Mouse (Mus musculus) brain, embryonic 14.5 days (tissue): ENCODE results near the gene Btn2a2. TPM values are rescaled to one million over a fixed set of nuclear protein-coding genes. Genes with fewer than 3 reads are reported as not detected.

Experiments used
- DNase-seq: peaks from one replicate; pipeline ENCODE4 v3.0.0-alpha.2; 2011; ENCODE audit warnings: low read depth
- CTCF ChIP-seq: fragments of 200-500 bp; IDR thresholded peaks from 2 replicates; pipeline ENCODE4 v1.5.1; 2012; ENCODE audit warnings: inconsistent platforms, mild to moderate bottlenecking, moderate library complexity, borderline replicate concordance; ENCODE audit not compliant: insufficient read depth, insufficient read length; ENCODE audit errors: extremely low read depth
- POLR2A ChIP-seq: fragments of 200-500 bp; IDR thresholded peaks from 2 replicates; pipeline ENCODE4 v1.6.1; 2012; ENCODE audit warnings: mild to moderate bottlenecking, inconsistent platforms, borderline replicate concordance; ENCODE audit not compliant: poor library complexity, insufficient read depth, insufficient read length, severe bottlenecking; ENCODE audit errors: extremely low read depth
- polyA plus RNA-seq: library from polyadenylated mRNA; depleted of rRNA; stranded (reverse); fragments of >200 nt; gene quantifications from 2 replicates; pipeline ENCODE4 v1.2.3, GENCODE M21; 2012

The Btn2a2 gene
- polyA plus RNA-seq, 1 experiment: 0.11 TPM

GRCm38 (mm10) chr13:23449235-23450095 is 39.2 kb downstream of the Btn2a2 start:
- no peak for TF ChIP-seq CTCF
- no peak for TF ChIP-seq POLR2A
- DNase-seq: peak; percentile 91

- TF ChIP-seq POLR2A (no peak), CTCF (no peak)
- DNase-seq: no peak
Observed at GRCm38 (mm10) chr13:23448758-23449157, 39.9 kb downstream of the Btn2a2 start.

GRCm38 (mm10) chr13:23446498-23446952 is 42.1 kb downstream of the Btn2a2 start:
- TF ChIP-seq CTCF: no peak
- DNase-seq: peak; percentile 93

GRCm38 (mm10) chr13:23445561-23446320 is 42.9 kb downstream of the Btn2a2 start:
- TF ChIP-seq CTCF (no peak), POLR2A (peak; percentile 46; the same call in 1 of the 2 replicates)
- peak; percentile 94 for DNase-seq

- DNase-seq: no peak
- no peak for TF ChIP-seq POLR2A
- TF ChIP-seq CTCF: no peak
Observed at GRCm38 (mm10) chr13:23445156-23445555, 43.5 kb downstream of the Btn2a2 start.

DNA sequence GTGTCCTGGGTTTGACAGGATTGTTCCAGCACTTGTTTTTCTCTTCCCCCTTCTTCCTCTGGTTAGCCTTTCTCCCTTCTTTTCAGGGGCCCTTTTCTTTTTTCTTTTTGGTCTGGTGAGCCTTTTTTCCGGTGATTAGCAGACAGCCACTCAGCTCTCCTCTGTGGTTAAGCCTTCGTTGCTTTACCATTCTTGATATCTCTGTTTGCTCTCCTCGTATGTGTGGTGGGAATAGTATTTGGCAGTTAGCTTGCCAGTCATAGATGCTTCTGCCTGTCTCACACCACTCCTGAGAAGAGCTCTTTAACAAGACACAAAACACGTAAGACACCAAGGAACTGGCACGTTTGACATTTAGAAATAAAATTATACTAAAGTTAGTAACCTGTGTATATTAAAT is 44.2 kb downstream of the Btn2a2 start:
- no peak for TF ChIP-seq CTCF
- TF ChIP-seq POLR2A: no peak
- no peak for DNase-seq

GRCm38 (mm10) chr13:23439901-23440300 is 48.8 kb downstream of the Btn2a2 start:
- TF ChIP-seq CTCF (no peak), POLR2A (no peak)
- no peak for DNase-seq

GRCm38 (mm10) chr13:23438521-23438920 is 50.1 kb downstream of the Btn2a2 start:
- no peak for TF ChIP-seq CTCF
- DNase-seq: peak; percentile 71

DNA sequence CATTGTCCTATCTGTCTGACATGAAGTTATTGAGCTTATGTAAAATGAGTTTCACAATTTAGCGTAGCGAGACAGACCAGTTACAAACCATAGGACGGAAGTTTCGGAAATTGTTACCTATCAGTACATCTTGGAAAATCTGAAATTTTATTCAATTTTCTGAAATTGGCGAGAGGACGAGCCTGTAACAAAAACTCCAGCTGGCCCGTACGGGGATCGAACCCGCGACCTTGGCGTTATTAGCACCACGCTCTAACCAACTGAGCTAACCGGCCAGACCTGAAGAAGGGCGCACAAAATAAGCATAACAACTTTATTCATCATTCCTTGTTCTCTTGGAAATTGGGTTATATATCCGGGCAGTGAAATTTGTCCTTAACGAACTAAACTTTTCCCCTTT is 50.7 kb downstream of the Btn2a2 start:
- TF ChIP-seq POLR2A (no peak), CTCF (no peak)
- peak; percentile 89 for DNase-seq

GRCm38 (mm10) chr13:23436861-23437822 is 51.5 kb downstream of the Btn2a2 start:
- TF ChIP-seq CTCF (no peak), POLR2A (no peak)
- peak; percentile 50 for DNase-seq

DNA sequence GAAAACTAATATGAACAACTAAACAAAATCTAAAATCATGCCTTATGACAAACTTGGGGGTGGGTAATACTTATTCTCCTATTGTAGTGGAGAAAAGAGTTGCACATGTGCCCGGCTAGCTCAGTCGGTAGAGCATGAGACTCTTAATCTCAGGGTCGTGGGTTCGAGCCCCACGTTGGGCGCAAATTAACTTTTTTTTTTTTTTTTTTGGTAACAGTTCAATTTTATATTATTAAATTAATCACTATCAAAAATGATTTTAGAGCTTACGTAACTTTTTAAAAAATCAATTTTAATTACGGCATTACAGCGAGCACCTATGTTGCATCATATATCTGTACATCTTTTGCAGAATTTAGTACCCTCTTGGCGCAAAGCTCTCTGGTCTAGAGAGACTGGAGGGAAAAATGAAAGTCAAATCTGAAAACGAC is 52.4 kb downstream of the Btn2a2 start:
- peak; percentile 79 for DNase-seq
- TF ChIP-seq CTCF (no peak), POLR2A (no peak)
